26 mouse cellular contexts compared by ENCODE assay signal in genomic region chr11:37177426-37177825, GRCm38 (mm10). TPM values are rescaled to one million over a fixed set of nuclear protein-coding genes. Genes with fewer than 3 reads are reported as not detected.
"Had no signal": no experiment of that assay in that cellular context is flagged by ENCODE, and none has a peak within 500 bp of the region (broad histone marks: within the 10 kb centered on the region; RNA-seq: fewer than 3 reads in every experiment).

No protein-coding gene starts in this region.

- H3K9me3 ChIP-seq: heart, embryonic 10.5 days; heart, embryonic 12.5 days; hindbrain, embryonic 10.5 days; hindbrain, embryonic 12.5 days; intestine, embryonic 15.5 days; limb, embryonic 13.5 days; limb, embryonic 15.5 days; liver, embryonic 12.5 days had no signal

- H3K9ac ChIP-seq: heart, embryonic 12.5 days; hindbrain, embryonic 12.5 days; hindbrain, embryonic 14.5 days; intestine, embryonic 15.5 days; limb, embryonic 13.5 days; limb, embryonic 15.5 days; liver, embryonic 12.5 days; liver, embryonic 14.5 days had no signal

- ATAC-seq: hindbrain, embryonic 16.5 days; inflammation-experienced regulatory T-cells, adult 6 months; intestine, embryonic 15.5 days; intestine, postnatal 0 days; liver, embryonic 12.5 days had no signal

- H3K27ac ChIP-seq: gastrocnemius, adult 2 months; heart, embryonic 10.5 days; hindbrain, embryonic 10.5 days; hindbrain, embryonic 12.5 days; hindbrain, embryonic 14.5 days; intestine, embryonic 15.5 days; limb, embryonic 13.5 days; limb, embryonic 15.5 days; liver, embryonic 12.5 days; liver, embryonic 14.5 days had no signal

- H3K4me2 ChIP-seq: heart, embryonic 12.5 days; hindbrain, embryonic 12.5 days; hindbrain, embryonic 14.5 days; intestine, embryonic 15.5 days; limb, embryonic 13.5 days; limb, embryonic 15.5 days; liver, embryonic 12.5 days had no signal

- H3K4me3 ChIP-seq: gastrocnemius, adult 2 months; heart, embryonic 10.5 days; heart, embryonic 12.5 days; hindbrain, embryonic 10.5 days; hindbrain, embryonic 12.5 days; intestine, embryonic 15.5 days; limb, embryonic 13.5 days; limb, embryonic 15.5 days; liver, embryonic 12.5 days had no signal

- DNase-seq: gastrocnemius, adult 2 months; gastrocnemius, postnatal 10 days; gastrocnemius, postnatal 25 days; heart, postnatal 10 days; heart, postnatal 4 days; kidney, adult 18-20 months; kidney, adult 8-10 months; kidney, postnatal 14 days; kidney, postnatal 36 days; layer of hippocampus, adult 9-11 months; layer of hippocampus, postnatal 36 days; left cerebral cortex, postnatal 4 days had no signal

- H3K27me3 ChIP-seq: heart, embryonic 12.5 days; hindbrain, embryonic 12.5 days; intestine, embryonic 15.5 days; limb, embryonic 13.5 days; limb, embryonic 15.5 days; liver, embryonic 12.5 days had no signal

- H3K36me3 ChIP-seq: heart, embryonic 10.5 days; heart, embryonic 12.5 days; hindbrain, embryonic 10.5 days; hindbrain, embryonic 12.5 days; intestine, embryonic 15.5 days; limb, embryonic 13.5 days; limb, embryonic 15.5 days; liver, embryonic 12.5 days had no signal

- H3K4me1 ChIP-seq: heart, embryonic 10.5 days; heart, embryonic 12.5 days; hindbrain, embryonic 12.5 days; intestine, embryonic 15.5 days; limb, embryonic 13.5 days; limb, embryonic 15.5 days; liver, embryonic 12.5 days had no signal

RNA-seq across cellular contexts. Expression of gene Tenm2, which starts 58.3 kb away (rescaled TPM):
- polyA plus RNA-seq: inflammation-experienced regulatory T-cells, adult 6 months; liver, adult 2 months had no signal
